Mouse (Mus musculus): ENCODE results near the gene Olfr78.

Olfr78 gene

GRCm38 (mm10) chr7:102759266-102759665 lies at the start of gene Olfr78, which contains the start of gene Olfr560:
Olfr78 (minus strand) TSS chr7:102759471.
Olfr560 (minus strand) TSS chr7:102759366.
- DNase-seq = no peak

- no peak for DNase-seq
Measured at GRCm38 (mm10) chr7:102803180-102803579, 43.9 kb upstream of the Olfr78 start, which contains the start of gene Olfr564. Olfr564 (plus strand) TSS chr7:102803480.

GRCm38 (mm10) chr7:102770921-102771320 lies 11.7 kb upstream of the Olfr78 start, which contains the start of gene Olfr561:
Olfr561 (plus strand) TSS chr7:102771221.
- DNase-seq = no peak

- DNase-seq = peak; percentile 4
Measured at GRCm38 (mm10) chr7:102752086-102752485, 7.2 kb downstream of the Olfr78 start.

GRCm38 (mm10) chr7:102737705-102738104 lies 21.6 kb downstream of the Olfr78 start:
- no peak for DNase-seq

GRCm38 (mm10) chr7:102733793-102734192 lies 25.5 kb downstream of the Olfr78 start:
- no peak for DNase-seq

- DNase-seq = no peak
Measured at GRCm38 (mm10) chr7:102727391-102727790, 31.9 kb downstream of the Olfr78 start, which contains the start of gene Olfr559. Olfr559 (minus strand) TSS chr7:102727491.

GRCm38 (mm10) chr7:102718970-102719369 lies 40.3 kb downstream of the Olfr78 start, which contains the start of gene Olfr33:
Olfr33 (minus strand) TSS chr7:102719070.
- no peak for DNase-seq

- DNase-seq = no peak
Measured at GRCm38 (mm10) chr7:102701915-102702314, 57.4 kb downstream of the Olfr78 start, which contains the start of gene Olfr558. Olfr558 (plus strand) TSS chr7:102702215.

- no peak for DNase-seq
Measured at GRCm38 (mm10) chr7:102698461-102698860, 60.8 kb downstream of the Olfr78 start.

GRCm38 (mm10) chr7:102695358-102696125 lies 63.7 kb downstream of the Olfr78 start, which contains the start of gene Olfr557:
Olfr557 (plus strand) TSS chr7:102695910.
- DNase-seq = peak; percentile 50
